Mouse (Mus musculus) bone marrow, adult 2 months (tissue): ENCODE measurements around the gene Adgrl3.

Source experiments
- CTCF ChIP-seq: fragments of 200-500 bp; IDR thresholded peaks from 2 replicates; pipeline ENCODE4 v1.5.1; 2011; ENCODE audit warnings: low read length, control low read depth; ENCODE audit not compliant: control insufficient read depth, insufficient read depth
- POLR2A ChIP-seq: fragments of 200-500 bp; IDR thresholded peaks from 2 replicates; pipeline ENCODE4 v1.6.1; 2011; ENCODE audit warnings: low read depth, mild to moderate bottlenecking, control low read depth, low read length, borderline replicate concordance; ENCODE audit not compliant: control insufficient read depth

- TF ChIP-seq CTCF (no peak), POLR2A (no peak)
These were observed 48.9 kb downstream of the Adgrl3 start for GRCm38 (mm10) chr5:81068839-81069238.
